Mouse (Mus musculus): Measurements from ENCODE around the gene Wnt4. TPM values are rescaled to one million over a fixed set of nuclear protein-coding genes. Genes with fewer than 3 reads are reported as not detected.

Gene Wnt4
- polyA plus RNA-seq, 1 experiment, result not detected

DNA sequence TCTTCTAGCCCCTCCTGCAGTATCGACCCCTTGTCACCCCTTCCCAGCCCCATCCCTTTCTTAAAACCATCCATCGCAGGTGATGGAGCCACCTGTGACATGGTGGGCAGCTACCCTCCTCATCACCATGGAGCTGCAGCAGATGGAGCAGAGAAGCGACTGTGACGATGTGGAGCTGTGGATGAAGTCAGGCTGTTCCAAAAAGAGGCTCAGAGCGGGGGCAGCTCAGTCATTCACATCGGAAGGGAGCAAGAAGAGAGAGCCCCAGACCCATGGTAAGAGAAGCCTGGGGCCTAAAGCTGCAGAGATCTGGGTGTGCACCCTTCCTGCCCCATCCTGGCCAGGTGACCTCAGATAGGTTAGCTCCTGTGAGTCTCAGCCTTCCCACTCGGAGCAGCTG is 26.8 kb downstream of the Wnt4 start:
- Histone ChIP-seq H3K4me3 (ENCODE audit: insufficient read depth, low read length) (no peak overlapping the region), H3K27ac (ENCODE audit: insufficient read depth, low read depth, low read length) (no peak overlapping the region), H3K4me1 (ENCODE audit: control insufficient read depth, insufficient read depth, low read length) (peaks cover 3% of the 10 kb centered on the region; the same call in 1 of the 2 replicates)
- TF ChIP-seq POLR2A (IDR thresholded peaks at IDR 0.05; ENCODE audit: borderline replicate concordance, low read depth, low read length) (no peak), CTCF (IDR thresholded peaks at IDR 0.05; ENCODE audit: low read depth, low read length) (no peak)

DNA sequence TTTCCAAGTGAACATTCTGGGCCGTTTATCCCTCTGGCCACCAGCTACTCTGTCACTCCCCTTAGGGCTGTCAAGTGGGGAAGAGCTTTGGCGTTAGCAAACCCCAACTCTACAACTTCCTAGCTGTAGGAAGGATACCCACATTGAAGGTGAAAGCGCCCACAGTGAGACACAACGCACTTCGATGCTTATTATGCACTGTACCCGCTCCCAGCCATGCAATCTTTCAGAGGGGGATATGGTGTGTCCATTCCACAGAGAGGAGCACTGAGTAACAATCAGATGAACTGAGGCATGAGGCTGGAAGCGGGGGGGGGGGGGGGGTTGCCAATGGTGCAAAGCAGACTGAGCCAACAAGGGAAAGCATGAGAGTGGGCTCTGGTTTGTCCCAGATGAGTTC is 27.8 kb downstream of the Wnt4 start:
- no peak overlapping the region for H3K27ac ChIP-seq (ENCODE audit: insufficient read depth, low read depth, low read length)
- no peak overlapping the region for H3K4me3 ChIP-seq (ENCODE audit: insufficient read depth, low read length)
- peaks cover 3% of the 10 kb centered on the region; the same call in 1 of the 2 replicates for H3K4me1 ChIP-seq (ENCODE audit: control insufficient read depth, insufficient read depth, low read length)
- TF ChIP-seq POLR2A (IDR thresholded peaks at IDR 0.05; ENCODE audit: borderline replicate concordance, low read depth, low read length) (no peak), CTCF (IDR thresholded peaks at IDR 0.05; ENCODE audit: low read depth, low read length) (no peak)

GRCm38 (mm10) chr4:137305831-137306576 is 28.7 kb downstream of the Wnt4 start:
- Histone ChIP-seq H3K4me1 (ENCODE audit: control insufficient read depth, insufficient read depth, low read length) (no peaks in the 10 kb centered on the region), H3K27ac (ENCODE audit: insufficient read depth, low read depth, low read length) (no peak overlapping the region), H3K4me3 (ENCODE audit: insufficient read depth, low read length) (no peak overlapping the region)
- no peak for TF ChIP-seq CTCF (IDR thresholded peaks at IDR 0.05; ENCODE audit: low read depth, low read length)
- no peak for TF ChIP-seq POLR2A (IDR thresholded peaks at IDR 0.05; ENCODE audit: borderline replicate concordance, low read depth, low read length)

GRCm38 (mm10) chr4:137306577-137306888 is 29.2 kb downstream of the Wnt4 start:
- Histone ChIP-seq H3K27ac (ENCODE audit: insufficient read depth, low read depth, low read length) (no peak overlapping the region), H3K4me1 (ENCODE audit: control insufficient read depth, insufficient read depth, low read length) (no peaks in the 10 kb centered on the region), H3K4me3 (ENCODE audit: insufficient read depth, low read length) (no peak overlapping the region)
- TF ChIP-seq POLR2A (IDR thresholded peaks at IDR 0.05; ENCODE audit: borderline replicate concordance, low read depth, low read length) (no peak), CTCF (IDR thresholded peaks at IDR 0.05; ENCODE audit: low read depth, low read length) (no peak)

- H3K4me1 ChIP-seq (ENCODE audit: control insufficient read depth, insufficient read depth, low read length), result no peaks in the 10 kb centered on the region
- no peak overlapping the region for H3K27ac ChIP-seq (ENCODE audit: insufficient read depth, low read depth, low read length)
- TF ChIP-seq CTCF (IDR thresholded peaks at IDR 0.05; ENCODE audit: low read depth, low read length), result no peak
- TF ChIP-seq POLR2A (IDR thresholded peaks at IDR 0.05; ENCODE audit: borderline replicate concordance, low read depth, low read length), result no peak
- H3K4me3 ChIP-seq (ENCODE audit: insufficient read depth, low read length), result no peak overlapping the region
These were observed 29.9 kb downstream of the Wnt4 start for GRCm38 (mm10) chr4:137306991-137307706.

DNA sequence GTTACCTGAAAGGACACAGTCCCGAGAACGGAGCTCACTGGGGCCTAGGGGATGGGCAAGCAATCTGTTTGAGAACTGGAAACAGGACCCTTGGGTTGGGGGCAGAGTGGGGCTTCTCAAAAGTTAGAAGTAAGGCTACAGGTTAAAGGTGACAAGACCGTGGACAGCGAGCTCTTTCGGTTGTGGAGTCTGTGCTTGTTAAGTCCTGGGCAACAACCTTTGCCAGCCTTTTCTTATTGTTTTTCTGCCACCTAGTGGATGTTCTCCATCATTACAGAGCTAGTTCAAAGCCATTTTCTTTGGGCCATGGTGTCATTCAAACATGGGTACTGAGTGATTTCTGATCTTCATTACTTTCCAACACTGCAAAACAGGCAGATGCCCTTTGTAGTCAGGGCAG is 31.1 kb downstream of the Wnt4 start:
- Histone ChIP-seq H3K4me1 (ENCODE audit: control insufficient read depth, insufficient read depth, low read length) (no peaks in the 10 kb centered on the region), H3K4me3 (ENCODE audit: insufficient read depth, low read length) (no peak overlapping the region), H3K27ac (ENCODE audit: insufficient read depth, low read depth, low read length) (no peak overlapping the region)
- TF ChIP-seq POLR2A (IDR thresholded peaks at IDR 0.05; ENCODE audit: borderline replicate concordance, low read depth, low read length) (no peak), CTCF (IDR thresholded peaks at IDR 0.05; ENCODE audit: low read depth, low read length) (no peak)

- Histone ChIP-seq H3K27ac (ENCODE audit: insufficient read depth, low read depth, low read length) (no peak overlapping the region), H3K4me3 (ENCODE audit: insufficient read depth, low read length) (no peak overlapping the region)
- no peak for TF ChIP-seq CTCF (IDR thresholded peaks at IDR 0.05; ENCODE audit: low read depth, low read length)
These were observed 36.2 kb downstream of the Wnt4 start for GRCm38 (mm10) chr4:137313511-137313910.

GRCm38 (mm10) chr4:137314561-137314960 is 37.3 kb downstream of the Wnt4 start:
- TF ChIP-seq CTCF (IDR thresholded peaks at IDR 0.05; ENCODE audit: low read depth, low read length) (no peak), POLR2A (IDR thresholded peaks at IDR 0.05; ENCODE audit: borderline replicate concordance, low read depth, low read length) (no peak)
- H3K27ac ChIP-seq (ENCODE audit: insufficient read depth, low read depth, low read length), result no peak overlapping the region
- H3K4me1 ChIP-seq (ENCODE audit: control insufficient read depth, insufficient read depth, low read length), result no peaks in the 10 kb centered on the region
- H3K4me3 ChIP-seq (ENCODE audit: insufficient read depth, low read length), result no peak overlapping the region

More at GRCm38 (mm10) chr4:137313511-137313910, 36.2 kb downstream of the Wnt4 start:
- no peaks in the 10 kb centered on the region for H3K4me1 ChIP-seq (ENCODE audit: control insufficient read depth, insufficient read depth, low read length)

- TF ChIP-seq CTCF (IDR thresholded peaks at IDR 0.05; ENCODE audit: low read depth, low read length) (no peak), POLR2A (IDR thresholded peaks at IDR 0.05; ENCODE audit: borderline replicate concordance, low read depth, low read length) (no peak)
- no peak overlapping the region for H3K27ac ChIP-seq (ENCODE audit: insufficient read depth, low read depth, low read length)
These were observed 37.8 kb downstream of the Wnt4 start for GRCm38 (mm10) chr4:137315061-137315460.

DNA sequence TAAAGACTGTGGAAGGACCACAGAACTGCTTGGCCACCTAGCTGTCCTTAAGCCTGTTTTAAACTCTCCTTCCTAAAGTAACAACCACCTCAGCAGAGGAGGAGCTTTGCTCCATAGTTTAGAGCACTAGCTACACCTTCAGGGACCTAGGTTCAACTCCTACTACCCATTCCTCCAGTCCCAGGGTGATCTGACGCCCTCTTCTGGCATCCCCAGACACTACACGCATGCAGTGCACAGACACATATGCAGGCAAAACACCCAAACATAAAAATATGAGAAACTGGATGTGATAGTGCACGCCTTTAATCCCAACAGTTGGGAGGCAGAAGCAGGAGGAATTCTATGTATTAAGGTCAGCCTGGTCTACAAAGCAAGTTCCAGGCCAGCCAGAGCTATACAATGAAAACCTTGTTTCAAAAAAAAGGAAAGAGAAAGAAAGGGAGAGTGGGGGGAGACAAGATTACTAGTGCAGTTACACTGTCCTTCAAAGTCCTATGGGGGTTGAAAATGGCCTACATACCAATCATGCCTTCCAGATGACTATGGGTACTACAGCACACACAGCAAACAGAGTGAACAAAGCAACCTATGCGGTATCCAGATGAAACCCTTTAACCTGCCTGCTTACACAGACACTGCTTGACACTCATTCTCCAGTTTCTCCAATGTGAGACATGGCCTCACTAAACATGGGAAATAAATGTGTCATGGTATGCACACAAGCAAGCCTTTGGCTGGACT is 38.9 kb downstream of the Wnt4 start:
- no peaks in the 10 kb centered on the region for H3K4me1 ChIP-seq (ENCODE audit: control insufficient read depth, insufficient read depth, low read length)
- no peak overlapping the region for H3K27ac ChIP-seq (ENCODE audit: insufficient read depth, low read depth, low read length)
- no peak overlapping the region for H3K4me3 ChIP-seq (ENCODE audit: insufficient read depth, low read length)
- TF ChIP-seq POLR2A (IDR thresholded peaks at IDR 0.05; ENCODE audit: borderline replicate concordance, low read depth, low read length) (no peak), CTCF (IDR thresholded peaks at IDR 0.05; ENCODE audit: low read depth, low read length) (no peak)

More at GRCm38 (mm10) chr4:137315061-137315460, 37.8 kb downstream of the Wnt4 start:
- Histone ChIP-seq H3K4me3 (ENCODE audit: insufficient read depth, low read length) (no peak overlapping the region), H3K4me1 (ENCODE audit: control insufficient read depth, insufficient read depth, low read length) (no peaks in the 10 kb centered on the region)

Measured in bone marrow macrophage, adult 2 months (primary cell).